Mouse (Mus musculus): ENCODE data around the gene Ctnnd1. TPM values are rescaled to one million over a fixed set of nuclear protein-coding genes. Genes with fewer than 3 reads are reported as not detected.

Gene Ctnnd1
- total and polyA plus RNA-seq, 3 experiments, result 13.8 to 83.0 (median 29.8) TPM

- Histone ChIP-seq H3K4me3 (ENCODE audit: low read depth, low read length) (no peak overlapping the region), H3K9me3 (replicated peaks) (no peaks in the 10 kb centered on the region), H3K36me3 (replicated peaks) (peaks cover 39% of the 10 kb centered on the region), H3K4me1 (ENCODE audit: insufficient read depth, low read depth, low read length) (peaks cover 61% of the 10 kb centered on the region), H3K27me3 (ENCODE audit: insufficient read depth, low read length) (no peaks in the 10 kb centered on the region)
- DNase-seq (ENCODE audit: low spot score) (no peak), ATAC-seq (ENCODE audit: extremely low read depth, insufficient number of reproducible peaks, low FRiP score, poor library complexity, severe bottlenecking) (no peak)
- no peak for TF ChIP-seq GATA2 (IDR thresholded peaks at IDR 0.05; ENCODE audit: borderline replicate concordance, low read depth, low read length)
- TF ChIP-seq GATA1 (IDR thresholded peaks at IDR 0.05; ENCODE audit: borderline replicate concordance, low read length), result no peak
- TF ChIP-seq CTCF (IDR thresholded peaks at IDR 0.05; ENCODE audit: low read depth, low read length), result no peak
- no peak for TF ChIP-seq POLR2AphosphoS5 (IDR thresholded peaks at IDR 0.05; ENCODE audit: insufficient replicate concordance, low read depth, low read length)
- TF ChIP-seq TAL1 (conservative IDR thresholded peaks at IDR 0.05; ENCODE audit: low read depth, low read length), result no peak
These were observed 14.3 kb downstream of the Ctnnd1 start for GRCm38 (mm10) chr2:84636231-84636741.

- TF ChIP-seq POLR2AphosphoS5 (IDR thresholded peaks at IDR 0.05; ENCODE audit: insufficient replicate concordance, low read depth, low read length) (no peak), TAL1 (conservative IDR thresholded peaks at IDR 0.05; ENCODE audit: low read depth, low read length) (no peak)
- Histone ChIP-seq H3K4me1 (ENCODE audit: insufficient read depth, low read depth, low read length) (peaks cover 60% of the 10 kb centered on the region), H3K4me3 (ENCODE audit: low read depth, low read length) (no peak overlapping the region), H3K9me3 (replicated peaks) (no peaks in the 10 kb centered on the region), H3K36me3 (replicated peaks) (peaks cover 35% of the 10 kb centered on the region), H3K27me3 (ENCODE audit: insufficient read depth, low read length) (no peaks in the 10 kb centered on the region)
- ATAC-seq (ENCODE audit: extremely low read depth, insufficient number of reproducible peaks, low FRiP score, poor library complexity, severe bottlenecking) (no peak), DNase-seq (ENCODE audit: low spot score) (no peak)
These were observed 15.0 kb downstream of the Ctnnd1 start for GRCm38 (mm10) chr2:84635611-84636010.

- peaks cover 34% of the 10 kb centered on the region for H3K36me3 ChIP-seq (replicated peaks)
- H3K4me3 ChIP-seq (ENCODE audit: low read depth, low read length), result no peak overlapping the region
- H3K27me3 ChIP-seq (ENCODE audit: insufficient read depth, low read length), result no peaks in the 10 kb centered on the region
- DNase-seq (ENCODE audit: low spot score) (no peak), ATAC-seq (ENCODE audit: extremely low read depth, insufficient number of reproducible peaks, low FRiP score, poor library complexity, severe bottlenecking) (no peak)
- TF ChIP-seq CTCF (IDR thresholded peaks at IDR 0.05; ENCODE audit: low read depth, low read length) (no peak), POLR2AphosphoS5 (IDR thresholded peaks at IDR 0.05; ENCODE audit: insufficient replicate concordance, low read depth, low read length) (no peak), TAL1 (conservative IDR thresholded peaks at IDR 0.05; ENCODE audit: low read depth, low read length) (no peak), GATA1 (IDR thresholded peaks at IDR 0.05; ENCODE audit: borderline replicate concordance, low read length) (no peak), GATA2 (IDR thresholded peaks at IDR 0.05; ENCODE audit: borderline replicate concordance, low read depth, low read length) (no peak)
- H3K9me3 ChIP-seq (replicated peaks), result no peaks in the 10 kb centered on the region
- peaks cover 60% of the 10 kb centered on the region for H3K4me1 ChIP-seq (ENCODE audit: insufficient read depth, low read depth, low read length)
These were observed 15.6 kb downstream of the Ctnnd1 start for GRCm38 (mm10) chr2:84634934-84635482.

DNA sequence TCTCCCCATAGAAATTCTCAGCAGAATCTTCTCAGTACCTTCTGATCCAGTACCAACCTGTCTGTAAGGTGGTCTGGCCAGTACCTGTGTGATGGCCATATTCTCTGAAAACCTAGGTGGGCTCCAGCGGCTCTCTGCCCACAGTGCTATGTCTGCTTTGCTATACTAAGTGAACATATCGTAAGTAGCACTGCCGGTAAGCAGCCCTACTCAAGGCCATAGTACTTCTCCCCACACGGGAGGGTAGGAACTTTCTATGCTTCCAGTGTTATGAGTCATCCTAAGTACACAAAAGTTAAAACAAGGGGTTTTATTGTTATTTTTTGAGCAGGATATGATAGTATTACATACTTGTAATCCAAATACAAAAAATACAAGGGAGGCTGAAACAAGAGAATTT, 16.6 kb downstream of the Ctnnd1 start:
- Histone ChIP-seq H3K4me3 (ENCODE audit: low read depth, low read length) (no peak overlapping the region), H3K27me3 (ENCODE audit: insufficient read depth, low read length) (no peaks in the 10 kb centered on the region), H3K4me1 (ENCODE audit: insufficient read depth, low read depth, low read length) (peaks cover 60% of the 10 kb centered on the region), H3K9me3 (replicated peaks) (no peaks in the 10 kb centered on the region), H3K36me3 (replicated peaks) (peaks cover 39% of the 10 kb centered on the region)
- DNase-seq (ENCODE audit: low spot score), result no peak
- no peak for TF ChIP-seq GATA1 (IDR thresholded peaks at IDR 0.05; ENCODE audit: borderline replicate concordance, low read length)
- TF ChIP-seq GATA2 (IDR thresholded peaks at IDR 0.05; ENCODE audit: borderline replicate concordance, low read depth, low read length), result no peak
- no peak for TF ChIP-seq CTCF (IDR thresholded peaks at IDR 0.05; ENCODE audit: low read depth, low read length)
- no peak for TF ChIP-seq POLR2AphosphoS5 (IDR thresholded peaks at IDR 0.05; ENCODE audit: insufficient replicate concordance, low read depth, low read length)
- no peak for TF ChIP-seq TAL1 (conservative IDR thresholded peaks at IDR 0.05; ENCODE audit: low read depth, low read length)
- no peak for ATAC-seq (ENCODE audit: extremely low read depth, insufficient number of reproducible peaks, low FRiP score, poor library complexity, severe bottlenecking)

DNA sequence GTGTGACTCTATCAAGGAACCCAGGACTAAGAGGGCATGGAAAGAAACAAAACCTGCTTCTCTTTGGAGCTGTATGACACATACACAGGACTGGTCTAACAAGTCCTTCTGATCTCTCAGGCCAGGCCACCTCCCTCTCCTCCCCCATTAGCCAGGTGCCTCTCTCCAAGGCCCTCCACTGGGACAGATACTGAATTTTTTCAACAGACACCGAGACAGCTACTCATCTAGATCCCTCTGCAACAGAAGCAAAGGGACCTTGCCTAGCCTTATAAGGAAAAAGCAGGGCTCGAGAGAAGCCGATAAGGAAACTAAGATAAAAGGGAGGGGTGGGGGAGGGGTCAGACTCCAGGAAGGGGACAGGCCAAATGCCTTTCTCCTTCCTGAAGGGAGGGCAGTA, 17.6 kb downstream of the Ctnnd1 start:
- peak overlapping the region; percentile 42; the same call in 1 of the 2 replicates for H3K4me3 ChIP-seq (ENCODE audit: low read depth, low read length)
- H3K4me1 ChIP-seq (ENCODE audit: insufficient read depth, low read depth, low read length), result peaks cover 60% of the 10 kb centered on the region
- ATAC-seq (ENCODE audit: extremely low read depth, insufficient number of reproducible peaks, low FRiP score, poor library complexity, severe bottlenecking) (peak; percentile 71), DNase-seq (ENCODE audit: low spot score) (no peak)
- TF ChIP-seq POLR2AphosphoS5 (IDR thresholded peaks at IDR 0.05; ENCODE audit: insufficient replicate concordance, low read depth, low read length) (no peak), CTCF (IDR thresholded peaks at IDR 0.05; ENCODE audit: low read depth, low read length) (no peak), TAL1 (conservative IDR thresholded peaks at IDR 0.05; ENCODE audit: low read depth, low read length) (no peak), GATA2 (IDR thresholded peaks at IDR 0.05; ENCODE audit: borderline replicate concordance, low read depth, low read length) (no peak), GATA1 (IDR thresholded peaks at IDR 0.05; ENCODE audit: borderline replicate concordance, low read length) (no peak)
- H3K27me3 ChIP-seq (ENCODE audit: insufficient read depth, low read length), result no peaks in the 10 kb centered on the region
- H3K9me3 ChIP-seq (replicated peaks), result no peaks in the 10 kb centered on the region
- H3K36me3 ChIP-seq (replicated peaks), result peaks cover 44% of the 10 kb centered on the region

DNA sequence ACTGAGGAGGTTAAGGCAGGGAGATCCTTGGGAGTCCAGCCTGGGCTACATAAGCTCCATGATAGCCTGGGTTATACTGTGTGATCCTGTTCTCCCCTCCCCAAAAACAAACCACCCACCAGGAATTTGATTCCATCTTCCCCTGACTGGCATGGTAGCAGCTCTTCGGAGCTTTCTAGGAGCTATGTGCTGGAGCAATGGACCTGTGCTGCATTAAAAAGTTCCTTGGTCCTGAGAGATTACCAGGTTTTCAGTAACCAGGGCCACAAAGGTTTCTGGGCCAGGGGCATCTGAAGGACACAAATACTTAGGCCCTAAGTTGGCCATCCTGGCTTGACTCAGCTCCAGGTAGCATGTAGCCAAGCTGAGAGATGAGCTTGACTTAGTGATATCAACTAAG, 18.6 kb downstream of the Ctnnd1 start:
- peaks cover 56% of the 10 kb centered on the region for H3K4me1 ChIP-seq (ENCODE audit: insufficient read depth, low read depth, low read length)
- H3K36me3 ChIP-seq (replicated peaks), result peaks cover 39% of the 10 kb centered on the region
- DNase-seq (ENCODE audit: low spot score) (no peak), ATAC-seq (ENCODE audit: extremely low read depth, insufficient number of reproducible peaks, low FRiP score, poor library complexity, severe bottlenecking) (no peak)
- no peaks in the 10 kb centered on the region for H3K27me3 ChIP-seq (ENCODE audit: insufficient read depth, low read length)
- H3K9me3 ChIP-seq (replicated peaks), result no peaks in the 10 kb centered on the region
- H3K4me3 ChIP-seq (ENCODE audit: low read depth, low read length), result no peak overlapping the region
- no peak for TF ChIP-seq POLR2AphosphoS5 (IDR thresholded peaks at IDR 0.05; ENCODE audit: insufficient replicate concordance, low read depth, low read length)
- TF ChIP-seq GATA1 (IDR thresholded peaks at IDR 0.05; ENCODE audit: borderline replicate concordance, low read length), result no peak
